Mouse (Mus musculus) thymus, postnatal 36 days (tissue): ENCODE data around the gene Plekha3.

ENCODE experiments used
- DNase-seq, 2 experiments: peaks; one replicate each; pipeline ENCODE4 v3.0.0; 2022; ENCODE audit warnings: mixed read lengths in 2 of 2

Plekha3 gene

GRCm38 (mm10) chr2:76676401-76677226, 1.5 kb downstream of the Plekha3 start:
- DNase-seq, result no peak

- no peak for DNase-seq
These were observed 7.2 kb downstream of the Plekha3 start for GRCm38 (mm10) chr2:76682301-76682700.

- DNase-seq, result no peak
These were observed 11.9 kb downstream of the Plekha3 start for GRCm38 (mm10) chr2:76686986-76687385.

GRCm38 (mm10) chr2:76687608-76688007, 12.5 kb downstream of the Plekha3 start:
- no peak for DNase-seq

- no peak for DNase-seq
These were observed 13.1 kb downstream of the Plekha3 start for GRCm38 (mm10) chr2:76688162-76688561.

GRCm38 (mm10) chr2:76690436-76691204, 15.5 kb downstream of the Plekha3 start:
- no peak for DNase-seq

GRCm38 (mm10) chr2:76693765-76694164, 18.7 kb downstream of the Plekha3 start:
- DNase-seq, result no peak

- DNase-seq, result no peak
These were observed 20.2 kb downstream of the Plekha3 start for GRCm38 (mm10) chr2:76695290-76695689.

GRCm38 (mm10) chr2:76702188-76702587, 27.1 kb downstream of the Plekha3 start:
- DNase-seq, result no peak

- DNase-seq, result no peak
These were observed 27.7 kb downstream of the Plekha3 start for GRCm38 (mm10) chr2:76702751-76703150.

GRCm38 (mm10) chr2:76705655-76706054, 30.6 kb downstream of the Plekha3 start:
- DNase-seq, result no peak

GRCm38 (mm10) chr2:76708512-76708911, 33.4 kb downstream of the Plekha3 start:
- DNase-seq, result no peak

GRCm38 (mm10) chr2:76714984-76715383, 39.9 kb downstream of the Plekha3 start:
- no peak for DNase-seq

- no peak for DNase-seq
These were observed 44.6 kb downstream of the Plekha3 start for GRCm38 (mm10) chr2:76719650-76720049.
